Mouse (Mus musculus): ENCODE data around the gene Rars.

GRCm38 (mm10) chr11:35841738-35842325 is 7.5 kb upstream of the Rars start:
- TF ChIP-seq CTCF (conservative IDR thresholded peaks at IDR 0.05; ENCODE audit: low read length) (no peak), POU5F1 (IDR thresholded peaks at IDR 0.05; ENCODE audit: borderline replicate concordance, low read length) (no peak)
